Mouse (Mus musculus): Measurements from ENCODE around the gene Prune2. TPM values are rescaled to one million over a fixed set of nuclear protein-coding genes. Genes with fewer than 3 reads are reported as not detected.

Prune2 gene
- 0.47 and 0.84 TPM in 2 replicates for polyA plus RNA-seq (2012; rRNA removed)

DNA sequence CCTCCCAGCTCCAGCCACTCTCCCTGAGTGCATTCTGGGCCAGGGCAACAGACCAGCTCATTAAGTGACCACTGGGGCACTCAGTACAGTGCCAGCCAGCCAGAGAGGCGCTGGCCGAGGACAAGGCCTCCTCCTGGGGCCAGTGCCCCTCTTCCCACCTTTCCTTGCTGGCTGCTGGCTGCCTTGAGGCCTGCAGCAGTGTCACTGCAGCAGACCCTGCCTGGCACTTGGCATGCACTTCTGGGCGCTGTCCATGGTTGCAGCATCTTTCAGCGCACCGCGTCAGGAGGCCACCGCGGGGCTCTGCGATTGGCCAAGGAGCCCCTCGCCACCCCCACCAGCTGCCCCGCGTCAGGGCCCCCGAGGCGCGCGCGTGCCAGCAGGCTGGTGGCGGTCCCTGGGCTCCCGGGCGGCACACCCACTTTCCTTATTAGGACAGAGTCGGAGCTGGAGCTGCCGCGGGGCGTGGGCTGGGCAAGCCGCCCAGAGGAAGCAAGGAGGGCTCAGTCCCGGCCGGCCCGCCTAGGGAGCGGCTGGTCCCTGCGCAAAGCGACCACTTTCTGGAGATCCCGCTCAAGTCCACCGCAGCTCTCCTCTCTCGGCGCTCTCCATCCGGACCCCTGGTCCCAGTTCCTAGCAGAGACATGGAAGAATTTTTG is at the start of gene Prune2:
TSS of gene Prune2 (plus strand) at position 506 of the 659 bp plus-strand sequence.
- TF ChIP-seq POLR2A (IDR thresholded peaks at IDR 0.05; ENCODE audit: control insufficient read depth, extremely low read depth, insufficient read depth, low read length, poor library complexity) (no peak), CTCF (IDR thresholded peaks at IDR 0.05; ENCODE audit: borderline replicate concordance, control insufficient read depth, extremely low read depth, insufficient read depth, low read length, poor library complexity) (no peak)
- H3K27ac ChIP-seq (ENCODE audit: control insufficient read depth, insufficient read depth, low read length), result no peak within 1 kb of the TSS

DNA sequence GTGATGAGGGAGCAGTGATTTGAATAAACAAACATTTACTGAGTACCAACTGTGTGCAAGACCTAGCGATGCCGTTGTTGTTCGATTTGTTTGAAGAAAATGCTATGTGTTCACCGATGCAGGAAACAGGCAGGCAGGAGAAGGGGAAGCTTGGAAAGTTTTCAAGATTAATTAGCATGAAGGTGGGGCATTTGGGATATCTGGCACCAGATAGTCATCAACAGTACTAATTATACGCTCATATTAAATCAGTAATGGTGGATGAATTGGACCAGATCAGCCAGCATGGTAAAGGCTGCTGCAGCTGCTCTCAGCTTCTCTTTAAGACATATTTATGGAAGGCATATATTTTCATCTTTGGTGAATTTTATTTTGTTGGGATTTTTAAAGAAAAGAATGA is 44.4 kb upstream of the Prune2 start:
- no peak overlapping the region for H3K27ac ChIP-seq (ENCODE audit: control insufficient read depth, insufficient read depth, low read length)
- H3K36me3 ChIP-seq (ENCODE audit: control insufficient read depth, insufficient read depth, low read length), result no peaks in the 10 kb centered on the region
- WGBS, result 93% methylated on average over 5 of the region's 5 CpGs
- H3K4me3 ChIP-seq (ENCODE audit: control insufficient read depth, insufficient read depth, low read length), result no peak overlapping the region
- no peaks in the 10 kb centered on the region for H3K27me3 ChIP-seq (ENCODE audit: control insufficient read depth, insufficient read depth, low read length)
- no peak for DNase-seq
- H3K4me1 ChIP-seq (replicated peaks; ENCODE audit: control insufficient read depth, insufficient read depth, low read length), result no peaks in the 10 kb centered on the region
- TF ChIP-seq CTCF (IDR thresholded peaks at IDR 0.05; ENCODE audit: borderline replicate concordance, control insufficient read depth, extremely low read depth, insufficient read depth, low read length, poor library complexity) (no peak), POLR2A (IDR thresholded peaks at IDR 0.05; ENCODE audit: control insufficient read depth, extremely low read depth, insufficient read depth, low read length, poor library complexity) (no peak)

More for the DNA sequence above, at the start of gene Prune2:
- Histone ChIP-seq H3K4me1 (replicated peaks; ENCODE audit: control insufficient read depth, insufficient read depth, low read length) (no peaks in the 10 kb centered on the region), H3K4me3 (ENCODE audit: control insufficient read depth, insufficient read depth, low read length) (no peak within 1 kb of the TSS), H3K27me3 (ENCODE audit: control insufficient read depth, insufficient read depth, low read length) (no peaks in the 10 kb centered on the region; the same call in 1 of the 2 replicates), H3K36me3 (ENCODE audit: control insufficient read depth, insufficient read depth, low read length) (no peaks in the 10 kb centered on the region)
- WGBS, result under 1% methylated on average over 36 of the region's 36 CpGs
- DNase-seq, result peak; percentile 34

DNA sequence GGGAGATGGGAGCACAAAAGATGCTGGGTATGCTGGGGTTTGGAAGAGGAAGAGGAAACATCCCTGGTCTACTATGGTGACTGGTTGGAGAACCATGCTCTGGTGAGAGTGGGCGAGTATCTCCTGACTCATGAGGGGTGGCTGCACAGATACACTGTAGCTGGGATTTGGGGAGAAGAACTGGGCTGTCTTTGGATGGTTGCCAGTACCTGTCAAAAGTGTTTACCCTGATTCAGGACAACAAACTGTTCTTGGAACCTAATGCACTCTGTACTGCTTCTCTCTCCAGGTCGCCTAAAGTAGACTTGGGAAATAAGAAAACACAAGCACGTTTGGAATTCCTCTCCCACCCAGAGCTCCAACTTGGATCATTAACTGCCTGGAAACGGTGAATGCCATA is 31.4 kb upstream of the Prune2 start:
- no peak for TF ChIP-seq CTCF (IDR thresholded peaks at IDR 0.05; ENCODE audit: borderline replicate concordance, control insufficient read depth, extremely low read depth, insufficient read depth, low read length, poor library complexity)
- TF ChIP-seq POLR2A (IDR thresholded peaks at IDR 0.05; ENCODE audit: control insufficient read depth, extremely low read depth, insufficient read depth, low read length, poor library complexity), result no peak
- no peak overlapping the region for H3K27ac ChIP-seq (ENCODE audit: control insufficient read depth, insufficient read depth, low read length)
- H3K4me1 ChIP-seq (replicated peaks; ENCODE audit: control insufficient read depth, insufficient read depth, low read length), result no peaks in the 10 kb centered on the region
- no peaks in the 10 kb centered on the region for H3K27me3 ChIP-seq (ENCODE audit: control insufficient read depth, insufficient read depth, low read length)
- DNase-seq, result no peak
- H3K36me3 ChIP-seq (ENCODE audit: control insufficient read depth, insufficient read depth, low read length), result no peaks in the 10 kb centered on the region
- H3K4me3 ChIP-seq (ENCODE audit: control insufficient read depth, insufficient read depth, low read length), result no peak overlapping the region
- WGBS, result 95% methylated on average over 4 of the region's 4 CpGs

DNA sequence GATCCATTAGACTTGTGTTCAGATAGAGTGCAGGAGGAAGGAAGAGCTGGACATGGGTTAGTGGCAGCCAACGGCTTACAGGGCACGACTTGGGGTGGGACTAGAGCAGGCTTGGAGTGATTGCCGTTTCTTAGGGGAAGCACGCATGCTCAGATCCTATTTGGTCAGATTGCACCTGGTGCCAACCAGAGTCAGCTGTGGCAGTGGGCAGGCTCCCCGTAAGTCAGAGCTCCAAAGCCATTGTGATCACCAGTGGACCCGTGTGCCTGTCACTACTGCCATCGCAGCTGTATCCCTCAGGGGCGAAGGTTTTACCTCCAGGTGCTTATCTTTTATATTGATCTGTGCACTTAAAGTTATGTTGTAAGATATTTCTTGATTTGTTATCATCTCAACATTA is 21.3 kb upstream of the Prune2 start:
- H3K4me1 ChIP-seq (replicated peaks; ENCODE audit: control insufficient read depth, insufficient read depth, low read length), result no peaks in the 10 kb centered on the region
- no peaks in the 10 kb centered on the region for H3K36me3 ChIP-seq (ENCODE audit: control insufficient read depth, insufficient read depth, low read length)
- no peak for DNase-seq
- no peaks in the 10 kb centered on the region for H3K27me3 ChIP-seq (ENCODE audit: control insufficient read depth, insufficient read depth, low read length)
- no peak overlapping the region for H3K4me3 ChIP-seq (ENCODE audit: control insufficient read depth, insufficient read depth, low read length)
- TF ChIP-seq CTCF (IDR thresholded peaks at IDR 0.05; ENCODE audit: borderline replicate concordance, control insufficient read depth, extremely low read depth, insufficient read depth, low read length, poor library complexity) (no peak), POLR2A (IDR thresholded peaks at IDR 0.05; ENCODE audit: control insufficient read depth, extremely low read depth, insufficient read depth, low read length, poor library complexity) (no peak)
- no peak overlapping the region for H3K27ac ChIP-seq (ENCODE audit: control insufficient read depth, insufficient read depth, low read length)
- WGBS, result 52% methylated on average over 8 of the region's 8 CpGs

DNA sequence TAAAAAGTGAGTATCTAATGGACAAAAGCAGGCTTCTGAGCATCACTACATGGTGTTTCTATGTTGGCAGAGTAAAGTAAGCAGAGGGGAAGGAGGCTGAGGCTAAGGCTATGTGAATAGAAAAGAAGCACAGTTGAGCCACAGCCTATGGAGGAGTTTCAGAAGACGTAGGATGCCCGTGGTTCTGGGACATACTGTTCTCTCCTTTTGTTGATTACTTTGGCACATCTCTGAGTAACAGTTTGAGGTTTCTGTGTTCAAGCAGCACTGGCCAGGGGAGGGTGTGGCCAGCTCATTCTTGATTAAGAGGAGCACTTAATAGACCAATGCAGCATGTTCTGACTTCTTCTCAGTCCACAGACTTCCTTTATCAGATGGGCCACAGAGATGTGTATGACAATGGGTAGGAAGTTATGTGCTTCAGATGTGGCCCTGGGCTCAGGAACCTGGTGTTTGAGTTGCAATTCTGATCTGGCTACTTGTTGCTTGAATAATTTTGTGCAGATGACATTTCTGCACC is 7.1 kb upstream of the Prune2 start:
- H3K4me1 ChIP-seq (replicated peaks; ENCODE audit: control insufficient read depth, insufficient read depth, low read length), result no peaks in the 10 kb centered on the region
- H3K27me3 ChIP-seq (ENCODE audit: control insufficient read depth, insufficient read depth, low read length), result no peaks in the 10 kb centered on the region
- no peaks in the 10 kb centered on the region for H3K36me3 ChIP-seq (ENCODE audit: control insufficient read depth, insufficient read depth, low read length)
- no peak overlapping the region for H3K4me3 ChIP-seq (ENCODE audit: control insufficient read depth, insufficient read depth, low read length)
- WGBS, result 11% methylated on average over 2 of the region's 2 CpGs
- TF ChIP-seq POLR2A (IDR thresholded peaks at IDR 0.05; ENCODE audit: control insufficient read depth, extremely low read depth, insufficient read depth, low read length, poor library complexity), result no peak
- no peak for DNase-seq
- no peak overlapping the region for H3K27ac ChIP-seq (ENCODE audit: control insufficient read depth, insufficient read depth, low read length)

DNA sequence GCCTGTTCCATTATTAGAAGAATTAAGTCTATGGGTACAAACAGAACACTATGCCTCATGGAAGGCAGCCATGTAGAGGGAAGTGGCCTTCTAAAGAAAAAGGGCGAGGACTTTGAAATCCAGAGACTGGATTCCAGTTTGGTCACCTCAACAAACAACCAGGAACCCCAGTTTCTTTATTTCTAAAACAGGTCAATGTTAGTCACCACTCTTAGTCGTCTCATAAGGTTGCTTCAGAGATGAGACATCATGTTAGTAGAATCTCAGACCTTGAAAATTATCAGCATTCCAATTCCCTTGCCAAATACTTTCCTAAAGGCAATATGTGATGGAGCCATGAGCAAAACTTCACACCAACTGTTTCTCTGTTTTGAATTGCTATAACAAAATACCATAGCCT is 6.6 kb upstream of the Prune2 start:
- DNase-seq, result no peak
- TF ChIP-seq CTCF (IDR thresholded peaks at IDR 0.05; ENCODE audit: borderline replicate concordance, control insufficient read depth, extremely low read depth, insufficient read depth, low read length, poor library complexity) (no peak), POLR2A (IDR thresholded peaks at IDR 0.05; ENCODE audit: control insufficient read depth, extremely low read depth, insufficient read depth, low read length, poor library complexity) (no peak)
- Histone ChIP-seq H3K27me3 (ENCODE audit: control insufficient read depth, insufficient read depth, low read length) (no peaks in the 10 kb centered on the region), H3K27ac (ENCODE audit: control insufficient read depth, insufficient read depth, low read length) (no peak overlapping the region), H3K36me3 (ENCODE audit: control insufficient read depth, insufficient read depth, low read length) (no peaks in the 10 kb centered on the region), H3K4me3 (ENCODE audit: control insufficient read depth, insufficient read depth, low read length) (no peak overlapping the region), H3K4me1 (replicated peaks; ENCODE audit: control insufficient read depth, insufficient read depth, low read length) (no peaks in the 10 kb centered on the region)
- 92% methylated on average over 2 of the region's 2 CpGs for WGBS

DNA sequence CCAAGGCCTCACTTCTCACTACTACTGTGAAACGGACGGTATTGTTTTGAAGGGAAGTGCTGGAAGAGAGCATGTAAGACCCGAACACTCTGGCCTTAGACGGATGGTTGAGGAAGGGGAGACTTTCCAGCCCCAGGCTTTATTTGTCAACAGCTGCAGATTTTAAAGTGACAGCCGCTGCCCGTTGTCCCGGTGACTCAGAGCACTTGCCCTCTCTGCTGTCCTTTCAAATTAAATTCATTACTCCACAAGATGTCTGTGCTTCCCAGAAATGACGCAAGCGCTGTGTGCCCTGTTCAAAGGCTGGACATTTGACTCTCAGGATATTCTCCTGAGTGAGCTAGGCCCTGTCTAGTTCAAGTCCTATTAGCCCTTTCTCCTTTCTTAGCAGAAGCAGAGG is 5.9 kb upstream of the Prune2 start:
- H3K36me3 ChIP-seq (ENCODE audit: control insufficient read depth, insufficient read depth, low read length), result no peaks in the 10 kb centered on the region
- WGBS, result 96% methylated on average over 9 of the region's 9 CpGs
- no peak overlapping the region for H3K4me3 ChIP-seq (ENCODE audit: control insufficient read depth, insufficient read depth, low read length)
- no peak for TF ChIP-seq POLR2A (IDR thresholded peaks at IDR 0.05; ENCODE audit: control insufficient read depth, extremely low read depth, insufficient read depth, low read length, poor library complexity)
- TF ChIP-seq CTCF (IDR thresholded peaks at IDR 0.05; ENCODE audit: borderline replicate concordance, control insufficient read depth, extremely low read depth, insufficient read depth, low read length, poor library complexity), result no peak
- H3K4me1 ChIP-seq (replicated peaks; ENCODE audit: control insufficient read depth, insufficient read depth, low read length), result no peaks in the 10 kb centered on the region
- no peak overlapping the region for H3K27ac ChIP-seq (ENCODE audit: control insufficient read depth, insufficient read depth, low read length)
- no peak for DNase-seq
- H3K27me3 ChIP-seq (ENCODE audit: control insufficient read depth, insufficient read depth, low read length), result no peaks in the 10 kb centered on the region

Measured in thymus, adult 2 months (tissue).